In the genomic region with DNA sequence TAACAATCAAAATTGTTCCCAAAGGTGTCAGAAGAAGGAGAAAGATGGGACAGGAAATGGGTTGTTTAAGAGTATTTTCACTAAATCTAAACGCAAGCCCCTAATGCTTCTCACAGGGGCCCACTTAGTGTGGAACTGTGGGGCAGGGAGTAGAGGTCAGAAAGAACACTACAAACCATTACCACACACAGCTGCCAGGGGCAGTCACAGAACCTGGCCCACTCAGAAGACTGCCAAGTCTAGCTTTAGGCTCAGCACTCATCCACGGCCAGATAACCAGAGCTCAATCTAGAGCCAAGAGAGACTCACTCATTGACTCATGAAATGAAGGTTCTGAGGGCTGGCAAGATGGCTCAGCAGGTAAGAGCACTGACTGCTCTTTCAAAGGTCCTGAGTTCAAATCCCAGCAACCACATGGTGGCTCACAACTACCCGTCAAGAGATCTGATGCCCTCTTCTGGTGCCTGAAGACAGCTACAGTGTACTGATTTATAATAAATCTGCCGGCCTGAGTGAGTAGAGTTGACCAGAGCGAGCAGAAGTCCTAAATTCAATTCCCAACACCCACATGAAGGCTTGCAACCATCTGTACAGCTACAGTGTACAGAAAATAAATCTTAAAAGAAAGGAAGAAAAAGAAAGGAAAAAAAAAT, we compare ENCODE assay signal across 8 mouse cellular contexts. TPM values are rescaled to one million over a fixed set of nuclear protein-coding genes. Genes with fewer than 3 reads are reported as not detected.
DNase-seq lines count a peak whose midpoint lies in the region; ATAC-seq lines count a peak whose summit lies in the region.

No protein-coding gene starts in this region.

- H3K9ac ChIP-seq in forebrain, embryonic 11.5 days (ENCODE audit: low read length) = peak overlapping the region; percentile 97
- H3K9ac ChIP-seq in limb, embryonic 13.5 days = peak overlapping the region; percentile 98
- peak overlapping the region; percentile 96; the same call in 1 of the 2 replicates for H3K9ac ChIP-seq in stomach, embryonic 15.5 days

- ATAC-seq in forebrain, embryonic 11.5 days (replicated peaks; ENCODE audit: low FRiP score) = no peak
- ATAC-seq in limb, embryonic 13.5 days (ENCODE audit: low FRiP score, low read depth) = no peak
- no peak for ATAC-seq in stomach, embryonic 15.5 days (ENCODE audit: insufficient read depth, low FRiP score, low read depth)

- peak; percentile 7 for DNase-seq in lung, postnatal 25 days (ENCODE audit: low spot score)
- no peak for DNase-seq in lung, postnatal 10 days
- no peak for DNase-seq in forebrain, embryonic 11.5 days (ENCODE audit: low spot score)
- no peak for DNase-seq in cerebellum, adult 8-10 months
- no peak for DNase-seq in layer of hippocampus, postnatal 10 days (ENCODE audit: low spot score in 2 of 2)
- no peak for DNase-seq in adrenal gland, postnatal 25 days

- 45% methylated on average over 5 of the region's 5 CpGs for WGBS in forebrain, embryonic 11.5 days
- whole genome bisulfite sequencing in limb, embryonic 13.5 days = 40% methylated on average over 5 of the region's 5 CpGs
- 27% methylated on average over 5 of the region's 5 CpGs for WGBS in stomach, embryonic 15.5 days

- peaks cover 20% of the 10 kb centered on the region for H3K4me1 ChIP-seq in forebrain, embryonic 11.5 days (replicated peaks; ENCODE audit: control insufficient read depth, insufficient read depth, low read length)
- H3K4me1 ChIP-seq in limb, embryonic 13.5 days = peaks cover 36% of the 10 kb centered on the region
- peaks cover 20% of the 10 kb centered on the region for H3K4me1 ChIP-seq in stomach, embryonic 15.5 days

- peaks cover 15% of the 10 kb centered on the region; the same call in 1 of the 2 replicates for H3K36me3 ChIP-seq in forebrain, embryonic 11.5 days (ENCODE audit: control insufficient read depth, insufficient read depth, low read length)
- H3K36me3 ChIP-seq in limb, embryonic 13.5 days = peaks cover 40% of the 10 kb centered on the region
- peaks cover 24% of the 10 kb centered on the region for H3K36me3 ChIP-seq in stomach, embryonic 15.5 days

- peak overlapping the region; percentile 87 for H3K4me3 ChIP-seq in forebrain, embryonic 11.5 days (ENCODE audit: low read depth, low read length)
- H3K4me3 ChIP-seq in limb, embryonic 13.5 days = peak overlapping the region; percentile 96
- peak overlapping the region; percentile 91 for H3K4me3 ChIP-seq in stomach, embryonic 15.5 days (replicated peaks)

- no peaks in the 10 kb centered on the region for H3K9me3 ChIP-seq in forebrain, embryonic 11.5 days (ENCODE audit: control insufficient read depth, low read length)
- no peaks in the 10 kb centered on the region for H3K9me3 ChIP-seq in limb, embryonic 13.5 days
- H3K9me3 ChIP-seq in stomach, embryonic 15.5 days = no peaks in the 10 kb centered on the region

- H3K4me2 ChIP-seq in forebrain, embryonic 11.5 days (ENCODE audit: low read depth, low read length, severe bottlenecking) = peak overlapping the region; percentile 96
- peak overlapping the region; percentile 69 for H3K4me2 ChIP-seq in limb, embryonic 13.5 days (replicated peaks)
- H3K4me2 ChIP-seq in stomach, embryonic 15.5 days = peak overlapping the region; percentile 69

- H3K27ac ChIP-seq in forebrain, embryonic 11.5 days (ENCODE audit: low read depth, low read length) = no peak overlapping the region; the same call in 1 of the 2 replicates
- peak overlapping the region; percentile 99 for H3K27ac ChIP-seq in limb, embryonic 13.5 days
- peak overlapping the region; percentile 97 for H3K27ac ChIP-seq in stomach, embryonic 15.5 days

- no peaks in the 10 kb centered on the region for H3K27me3 ChIP-seq in forebrain, embryonic 11.5 days (ENCODE audit: control insufficient read depth, insufficient read depth, low read length)
- H3K27me3 ChIP-seq in limb, embryonic 13.5 days = no peaks in the 10 kb centered on the region
- H3K27me3 ChIP-seq in stomach, embryonic 15.5 days (replicated peaks) = no peaks in the 10 kb centered on the region

RNA-seq across cellular contexts. Expression of gene Inppl1, which starts 2.4 kb away (rescaled TPM):
- polyA plus RNA-seq in forebrain, embryonic 11.5 days (2014; fragmentation: Nextera tagmentation; extraction: Ambion mirVana) = 46.0 and 46.3 TPM in 2 replicates
- polyA plus RNA-seq in limb, embryonic 13.5 days (2015; fragmentation: Nextera tagmentation; extraction: Ambion mirVana) = 60.0 and 70.3 TPM in 2 replicates
- 39.7 and 49.4 TPM in 2 replicates for polyA plus RNA-seq in stomach, embryonic 15.5 days (2015; fragmentation: Nextera tagmentation; extraction: Ambion mirVana)
- total RNA-seq in layer of hippocampus, postnatal 10 days (2021) = 10 to 100 TPM; 24.0 to 26.3 TPM
- 101 and 110 TPM in 2 replicates for total RNA-seq in adrenal gland, postnatal 25 days (2021)

RNA-seq across cellular contexts. Expression of gene Phox2a, which starts 17.5 kb away (rescaled TPM):
- polyA plus RNA-seq in forebrain, embryonic 11.5 days (2014; fragmentation: Nextera tagmentation; extraction: Ambion mirVana) = 0.12 and 0.44 TPM in 2 replicates
- polyA plus RNA-seq in limb, embryonic 13.5 days (2015; fragmentation: Nextera tagmentation; extraction: Ambion mirVana) = 0.15 TPM in 1 of 2 replicates, not detected in the other
- 5.2 and 6.0 TPM in 2 replicates for polyA plus RNA-seq in stomach, embryonic 15.5 days (2015; fragmentation: Nextera tagmentation; extraction: Ambion mirVana)
- not detected for total RNA-seq in layer of hippocampus, postnatal 10 days (2021)
- total RNA-seq in adrenal gland, postnatal 25 days (2021) = 17.1 and 33.0 TPM in 2 replicates

RNA-seq across cellular contexts. Expression of gene Folr2, which starts 21.4 kb away (rescaled TPM):
- polyA plus RNA-seq in forebrain, embryonic 11.5 days (2014; fragmentation: Nextera tagmentation; extraction: Ambion mirVana) = 0.94 and 1.1 TPM in 2 replicates
- 0.51 and 1.4 TPM in 2 replicates for polyA plus RNA-seq in limb, embryonic 13.5 days (2015; fragmentation: Nextera tagmentation; extraction: Ambion mirVana)
- 1.7 and 2.0 TPM in 2 replicates for polyA plus RNA-seq in stomach, embryonic 15.5 days (2015; fragmentation: Nextera tagmentation; extraction: Ambion mirVana)
- total RNA-seq in layer of hippocampus, postnatal 10 days (2021) = 1 to 10 TPM; 1.2 to 1.3 TPM
- 1.5 TPM in 1 of 2 replicates, not detected in the other for total RNA-seq in adrenal gland, postnatal 25 days (2021)

RNA-seq across cellular contexts. Expression of gene Anapc15, which starts 27.9 kb away (rescaled TPM):
- 102 and 103 TPM in 2 replicates for polyA plus RNA-seq in forebrain, embryonic 11.5 days (2014; fragmentation: Nextera tagmentation; extraction: Ambion mirVana)
- polyA plus RNA-seq in limb, embryonic 13.5 days (2015; fragmentation: Nextera tagmentation; extraction: Ambion mirVana) = 70.6 and 71.6 TPM in 2 replicates
- polyA plus RNA-seq in stomach, embryonic 15.5 days (2015; fragmentation: Nextera tagmentation; extraction: Ambion mirVana) = 56.9 and 68.7 TPM in 2 replicates
- 10 to 100 TPM; 31.8 to 34.3 TPM for total RNA-seq in layer of hippocampus, postnatal 10 days (2021)
- 26.7 and 41.7 TPM in 2 replicates for total RNA-seq in adrenal gland, postnatal 25 days (2021)

RNA-seq across cellular contexts. Expression of gene Folr1, which starts 35.0 kb away (rescaled TPM):
- polyA plus RNA-seq in forebrain, embryonic 11.5 days (2014; fragmentation: Nextera tagmentation; extraction: Ambion mirVana) = 10.5 and 11.4 TPM in 2 replicates
- polyA plus RNA-seq in limb, embryonic 13.5 days (2015; fragmentation: Nextera tagmentation; extraction: Ambion mirVana) = 0.52 and 0.64 TPM in 2 replicates
- 18.5 and 22.7 TPM in 2 replicates for polyA plus RNA-seq in stomach, embryonic 15.5 days (2015; fragmentation: Nextera tagmentation; extraction: Ambion mirVana)
- total RNA-seq in layer of hippocampus, postnatal 10 days (2021) = 10 to 100 TPM in 1 of 2 experiments, 1 to 10 TPM in 1; 1.3 to 17.2 TPM
- 6.8 and 7.9 TPM in 2 replicates for total RNA-seq in adrenal gland, postnatal 25 days (2021)
